Mouse (Mus musculus) kidney, adult 8-10 months (tissue): Measurements from ENCODE around the gene Notch2.
A peak's percentile ranks its signal among the peaks of the same experiment; 100 is the strongest.

ENCODE experiments used
- DNase-seq, 2 experiments: peaks; one replicate each; pipeline ENCODE4 v3.0.0; 2022

The Notch2 gene

DNA sequence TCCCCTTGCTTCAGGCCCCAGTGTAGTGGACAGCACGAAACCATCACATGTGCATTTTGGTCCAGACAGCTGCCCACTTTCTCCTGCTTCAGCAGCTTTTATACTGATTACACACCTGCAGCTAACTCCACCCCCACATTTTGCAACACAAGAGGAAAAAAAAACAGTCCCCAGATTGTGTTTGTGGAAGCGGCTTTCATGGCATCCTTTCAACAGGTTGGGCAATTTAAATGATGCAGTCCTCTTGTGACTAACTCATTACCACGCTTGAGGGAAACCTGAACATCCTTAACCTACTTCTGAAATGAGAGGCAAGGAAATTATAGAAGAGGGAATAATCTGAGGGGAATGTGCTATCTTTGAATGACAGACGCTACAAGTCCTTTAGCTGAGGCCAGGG lies 15.0 kb upstream of the Notch2 start:
- DNase-seq: no peak

DNA sequence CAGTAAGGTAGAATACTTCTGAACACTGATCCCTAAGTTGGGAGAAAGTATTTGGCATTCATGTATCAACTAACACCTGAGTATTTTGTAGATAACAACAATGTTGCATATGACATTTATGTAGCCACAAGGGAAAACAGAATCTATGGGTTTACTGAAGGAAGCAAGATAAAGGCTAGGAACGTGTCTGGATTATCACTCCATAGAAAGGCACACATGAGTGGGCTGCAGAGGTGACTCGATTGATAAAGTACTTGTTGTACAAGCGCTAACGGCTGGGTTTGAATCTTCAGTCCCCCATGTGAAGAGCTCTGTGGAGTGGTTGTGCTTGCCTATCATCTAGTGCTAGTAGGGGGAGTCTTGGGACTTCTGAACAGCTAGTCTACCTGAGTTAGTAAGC lies 9.8 kb upstream of the Notch2 start:
- no peak for DNase-seq

DNA sequence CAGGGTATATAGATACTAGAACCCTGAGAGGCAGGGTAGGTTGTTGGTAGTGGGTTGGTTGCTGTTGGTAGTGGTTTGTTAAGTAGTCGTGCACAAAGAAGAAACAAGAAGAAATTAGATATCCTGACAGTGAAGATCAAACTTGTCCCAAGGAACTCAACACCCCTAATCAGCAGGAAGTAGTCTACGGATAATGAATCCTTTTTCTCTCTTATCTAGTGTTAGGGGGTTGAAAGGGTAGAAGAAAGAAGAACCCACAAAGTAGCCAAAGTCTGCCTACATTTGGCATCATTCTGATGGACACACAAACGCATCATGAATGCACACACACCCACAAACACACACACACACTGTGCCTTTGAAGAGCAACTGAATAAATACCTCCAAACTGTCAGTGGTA lies 9.1 kb upstream of the Notch2 start:
- no peak for DNase-seq

DNA sequence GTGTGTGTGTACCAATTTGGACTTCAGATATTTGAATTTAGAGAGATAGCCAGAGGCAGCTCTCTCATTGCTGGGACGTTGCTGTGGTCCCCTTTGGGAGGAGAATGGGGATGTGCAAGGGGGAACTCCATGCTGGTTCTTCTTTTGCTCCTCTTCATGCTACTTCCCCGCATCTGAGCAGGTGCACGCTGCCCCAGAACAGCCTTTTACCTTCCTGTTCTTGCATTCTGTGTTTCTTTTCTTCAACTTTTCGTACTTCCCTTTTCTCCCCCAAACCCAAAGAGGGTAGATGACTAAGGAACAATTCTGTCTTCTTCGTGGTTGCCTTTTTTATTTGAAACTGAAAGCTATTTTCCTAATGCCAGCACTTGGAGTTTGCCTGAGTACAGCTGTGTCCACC lies 8.0 kb upstream of the Notch2 start:
- no peak for DNase-seq

GRCm38 (mm10) chr3:98006046-98006691 lies 7.2 kb upstream of the Notch2 start:
- no peak for DNase-seq

DNA sequence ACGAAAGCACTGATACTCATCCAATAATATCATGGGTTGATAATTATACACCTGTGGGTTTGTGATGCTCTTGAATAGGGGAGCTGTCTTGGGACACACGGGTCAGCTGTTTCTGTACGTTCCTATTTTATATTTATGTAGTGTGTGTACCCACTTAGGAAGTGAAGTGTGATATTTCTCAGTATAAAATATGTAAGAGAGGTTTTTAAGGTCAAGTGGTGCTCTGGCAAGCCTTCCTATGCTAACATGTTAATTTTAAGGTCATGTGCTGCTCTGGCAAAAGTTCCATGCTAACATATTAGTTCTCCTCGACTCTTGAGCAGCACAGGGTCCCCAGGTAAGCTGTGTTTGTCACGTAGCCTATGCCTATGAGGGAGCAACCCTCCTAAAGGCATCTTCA lies 6.4 kb upstream of the Notch2 start:
- DNase-seq: no peak

GRCm38 (mm10) chr3:98008143-98008542 lies 5.2 kb upstream of the Notch2 start:
- no peak for DNase-seq

DNA sequence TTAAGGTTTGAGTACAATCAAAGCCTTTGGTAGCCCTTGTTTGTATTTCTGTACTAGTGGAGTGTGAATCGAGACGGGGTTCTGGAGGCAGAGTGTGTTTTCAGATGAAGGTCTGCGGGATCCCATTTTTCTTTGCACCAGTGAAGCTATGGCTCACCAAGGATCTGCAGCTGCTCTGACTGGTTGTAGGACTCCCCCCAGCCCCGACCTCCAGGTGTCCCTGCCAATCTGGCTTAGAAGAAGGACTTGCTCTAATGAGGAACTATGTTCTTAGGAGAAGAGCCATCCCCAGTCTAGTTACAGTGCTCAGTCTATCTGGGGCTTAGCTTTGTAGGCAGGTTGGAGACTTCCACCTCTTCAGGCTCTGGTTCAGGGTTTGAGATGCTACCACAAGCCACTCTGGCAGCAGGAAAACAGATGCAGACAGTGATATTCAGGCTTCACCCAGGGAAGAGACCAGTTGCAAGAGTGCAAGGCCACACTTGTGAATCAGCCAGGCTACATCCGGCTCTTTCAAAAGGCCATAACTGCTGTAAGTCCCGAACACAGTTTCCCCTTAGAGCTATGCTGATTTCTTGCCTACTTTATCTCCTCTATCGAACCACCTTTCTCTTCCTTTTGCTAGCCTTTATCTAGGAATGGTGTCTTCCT lies 4.0 kb upstream of the Notch2 start:
- DNase-seq: no peak

GRCm38 (mm10) chr3:98013086-98013400 lies 284 bp upstream of the Notch2 start:
- DNase-seq: no peak

GRCm38 (mm10) chr3:98015205-98016171 lies 2.2 kb downstream of the Notch2 start:
- DNase-seq: no peak

DNA sequence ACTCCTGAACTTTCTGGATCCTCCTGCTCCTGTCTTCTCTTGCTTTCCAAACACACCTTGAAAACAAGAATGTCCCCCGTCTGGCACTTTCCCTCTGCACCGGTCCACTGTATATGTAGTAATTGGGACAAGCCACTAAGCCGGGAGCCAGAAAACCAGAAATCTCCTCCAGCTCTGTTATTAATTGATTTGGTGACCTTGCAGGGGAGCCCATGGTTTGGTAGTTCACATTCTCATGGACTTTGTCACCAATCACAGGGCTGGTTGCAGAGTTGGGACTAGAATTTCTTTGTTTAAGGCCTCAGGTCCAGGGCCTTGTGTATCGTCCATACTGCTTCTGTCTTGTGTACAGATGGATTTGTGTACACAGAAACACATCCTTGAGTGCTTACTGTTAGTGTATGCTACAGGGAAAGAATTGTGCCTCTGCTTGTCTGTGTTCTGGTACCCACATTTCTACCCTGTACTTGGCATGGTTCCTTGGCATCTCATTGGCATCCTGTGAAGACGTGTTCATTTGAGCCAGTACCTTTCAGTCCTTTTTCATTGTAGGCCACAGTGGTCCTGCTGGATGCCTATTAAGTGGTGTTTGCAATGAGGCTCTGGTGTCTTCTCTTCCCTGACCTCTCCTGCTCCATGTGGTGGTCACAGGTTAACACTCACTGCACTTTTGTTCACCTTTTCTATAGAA lies 3.7 kb downstream of the Notch2 start:
- peak; percentile 65 to 79 for DNase-seq

GRCm38 (mm10) chr3:98018187-98018586 lies 4.9 kb downstream of the Notch2 start:
- DNase-seq: no peak

GRCm38 (mm10) chr3:98020431-98021229 lies 7.3 kb downstream of the Notch2 start:
- DNase-seq: no peak

GRCm38 (mm10) chr3:98024288-98024848 lies 11.0 kb downstream of the Notch2 start:
- DNase-seq: peak; percentile 62 to 84

DNA sequence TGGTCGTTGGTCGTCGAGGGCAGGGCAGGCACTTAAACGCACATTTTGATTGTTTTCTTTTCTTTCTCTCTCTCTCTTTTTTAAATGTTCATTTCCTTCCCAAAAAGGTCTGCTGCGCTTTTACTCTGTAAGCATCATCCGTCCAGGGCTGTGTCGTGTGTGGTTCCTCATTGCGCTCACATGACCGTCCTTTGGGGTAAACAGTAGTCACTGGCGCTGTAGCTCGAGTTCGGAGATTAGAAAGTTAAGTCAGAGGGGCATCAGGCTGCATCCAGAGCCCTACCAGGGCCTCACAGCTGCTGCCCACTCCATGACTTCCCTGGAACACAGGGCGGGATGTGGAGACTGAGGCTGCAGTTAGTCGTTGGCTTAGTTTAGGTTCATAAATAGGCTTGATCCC lies 12.2 kb downstream of the Notch2 start:
- no peak for DNase-seq

- peak; percentile 54 to 65 for DNase-seq
Measured at GRCm38 (mm10) chr3:98025921-98026880, 12.9 kb downstream of the Notch2 start.

GRCm38 (mm10) chr3:98027371-98027774 lies 14.0 kb downstream of the Notch2 start:
- DNase-seq: no peak

GRCm38 (mm10) chr3:98028072-98028471 lies 14.7 kb downstream of the Notch2 start:
- DNase-seq: no peak

DNA sequence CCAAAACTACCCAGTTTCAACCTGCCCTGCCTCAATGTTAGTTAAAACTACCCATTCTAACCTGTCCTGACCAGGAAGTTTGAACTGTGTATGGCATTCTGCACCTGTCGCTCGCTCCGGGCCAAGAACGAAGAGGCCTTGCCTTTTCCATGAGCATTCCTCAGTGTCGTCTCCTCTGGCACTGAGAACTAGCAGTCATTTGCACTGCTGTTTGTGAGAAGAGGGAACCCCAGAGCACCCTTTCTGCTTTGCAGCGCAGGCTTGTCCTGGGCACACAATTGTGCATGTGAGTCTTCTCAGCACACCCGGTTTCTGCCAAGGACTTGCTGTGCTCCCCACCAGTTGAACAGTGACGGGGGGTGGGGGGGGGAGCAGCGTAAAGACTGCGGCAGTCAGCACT lies 15.6 kb downstream of the Notch2 start:
- DNase-seq: no peak

DNA sequence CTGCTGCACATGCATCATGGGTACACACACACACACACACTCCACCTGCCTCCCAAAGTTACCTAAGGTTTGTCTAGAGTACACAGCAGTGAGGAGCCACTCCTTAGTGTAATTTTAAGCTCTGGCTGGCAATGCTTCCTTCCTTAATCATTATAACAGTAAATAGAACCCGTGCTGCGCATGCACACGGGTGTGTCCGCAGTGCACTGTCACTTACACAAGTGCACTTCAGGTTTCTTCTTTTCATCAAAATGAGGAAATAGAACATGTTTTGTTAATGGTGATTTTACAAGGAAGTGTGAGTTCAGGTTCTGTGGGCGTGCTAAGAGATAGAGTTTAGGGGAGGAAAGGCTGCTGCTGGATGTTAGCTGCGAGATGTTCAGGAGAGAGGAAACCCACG lies 17.8 kb downstream of the Notch2 start:
- no peak for DNase-seq

- DNase-seq: no peak
Measured at GRCm38 (mm10) chr3:98032191-98032590, 18.9 kb downstream of the Notch2 start.
